Mouse (Mus musculus) heart, embryonic 13.5 days (tissue): Measurements from ENCODE around the gene Ccdc80. TPM values are rescaled to one million over a fixed set of nuclear protein-coding genes. Genes with fewer than 3 reads are reported as not detected.

Experiments used
- ATAC-seq: fragments of 200-750 bp; cut with Nextera tagmentation; 2 replicates; pipeline ENCODE4 v1.8.0; 2017; ENCODE audit warnings: moderate TSS enrichment; ENCODE audit not compliant: insufficient number of reproducible peaks, low FRiP score, low TSS enrichment; ENCODE audit errors: extremely low read depth
- H3K27ac ChIP-seq: fragments of 300-500 bp; sonication (generic); replicated peaks from 2 replicates; pipeline ENCODE4 v1.5.1; 2015; ENCODE audit warnings: moderate library complexity, mild to moderate bottlenecking, inconsistent platforms
- H3K27me3 ChIP-seq: fragments of 300-500 bp; sonication (generic); replicated peaks from 2 replicates; pipeline ENCODE4 v1.6.1; 2015; ENCODE audit warnings: mild to moderate bottlenecking, inconsistent platforms
- H3K36me3 ChIP-seq: fragments of 300-500 bp; sonication (generic); 2 replicates; pipeline ENCODE4 v1.6.1; 2015; ENCODE audit warnings: mild to moderate bottlenecking, inconsistent platforms
- H3K4me1 ChIP-seq: fragments of 300-500 bp; sonication (generic); 2 replicates; pipeline ENCODE4 v1.6.1; 2015; ENCODE audit warnings: inconsistent platforms
- H3K4me2 ChIP-seq: fragments of 300-500 bp; sonication (generic); 2 replicates; pipeline ENCODE4 v1.6.1; 2015; ENCODE audit warnings: inconsistent platforms, mild to moderate bottlenecking, moderate library complexity
- H3K4me3 ChIP-seq: fragments of 300-500 bp; sonication (generic); 2 replicates; pipeline ENCODE4 v1.5.1; 2015; ENCODE audit warnings: moderate library complexity, mild to moderate bottlenecking, inconsistent platforms
- H3K9ac ChIP-seq: fragments of 300-500 bp; sonication (generic); 2 replicates; pipeline ENCODE4 v1.6.1; 2015; ENCODE audit warnings: inconsistent platforms, mild to moderate bottlenecking, moderate library complexity
- H3K9me3 ChIP-seq: fragments of 300-500 bp; sonication (generic); 2 replicates; pipeline ENCODE4 v1.6.1; 2016; ENCODE audit warnings: inconsistent platforms
- WGBS: fragments of 180-500 bp; shearing (Covaris S2); methylation state at CpG from one replicate; pipeline ENCODE4 v1.1.7; 2015; ENCODE audit warnings: mixed read lengths; 5-methylcytosine and 5-hydroxymethylcytosine counted together
- polyA plus RNA-seq: library from polyadenylated mRNA; unstranded; fragments of >200 nt; fragmentation: Nextera tagmentation; extraction: Ambion mirVana; gene quantifications from 2 replicates; pipeline ENCODE4 v1.2.1, GENCODE M21; 2015

Ccdc80 gene
- polyA plus RNA-seq, 1 experiment from 2014 or later = 111 TPM

DNA sequence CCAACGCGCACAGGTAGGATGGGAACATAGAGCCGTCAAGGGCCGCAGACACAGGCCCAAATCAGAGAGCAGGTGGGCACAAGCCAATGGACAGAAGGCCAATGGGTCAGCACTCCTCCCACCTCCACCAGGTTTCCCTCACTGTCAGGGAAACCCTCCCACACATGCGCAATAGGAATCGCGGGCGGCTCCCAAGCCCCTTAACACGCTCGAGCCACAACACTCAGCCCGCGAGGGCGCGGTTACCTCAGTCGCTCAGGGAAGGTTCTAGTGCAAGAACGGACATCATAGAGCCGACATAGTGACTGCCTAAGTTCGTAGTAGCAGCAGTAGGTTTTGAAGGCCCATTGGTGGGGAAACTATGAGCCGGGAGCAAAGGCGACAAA, 64.9 kb downstream of the Ccdc80 start:
- WGBS = under 1% methylated on average over 20 of the region's 20 CpGs
- Histone ChIP-seq H3K4me1 (peaks cover 27% of the 10 kb centered on the region), H3K27me3 (no peaks in the 10 kb centered on the region), H3K9me3 (no peaks in the 10 kb centered on the region), H3K9ac (peak overlapping the region; percentile 89), H3K27ac (peak overlapping the region; percentile 94), H3K4me2 (peak overlapping the region; percentile 76), H3K36me3 (peaks cover 29% of the 10 kb centered on the region), H3K4me3 (peak overlapping the region; percentile 94)
- peak; percentile 62 for ATAC-seq

DNA sequence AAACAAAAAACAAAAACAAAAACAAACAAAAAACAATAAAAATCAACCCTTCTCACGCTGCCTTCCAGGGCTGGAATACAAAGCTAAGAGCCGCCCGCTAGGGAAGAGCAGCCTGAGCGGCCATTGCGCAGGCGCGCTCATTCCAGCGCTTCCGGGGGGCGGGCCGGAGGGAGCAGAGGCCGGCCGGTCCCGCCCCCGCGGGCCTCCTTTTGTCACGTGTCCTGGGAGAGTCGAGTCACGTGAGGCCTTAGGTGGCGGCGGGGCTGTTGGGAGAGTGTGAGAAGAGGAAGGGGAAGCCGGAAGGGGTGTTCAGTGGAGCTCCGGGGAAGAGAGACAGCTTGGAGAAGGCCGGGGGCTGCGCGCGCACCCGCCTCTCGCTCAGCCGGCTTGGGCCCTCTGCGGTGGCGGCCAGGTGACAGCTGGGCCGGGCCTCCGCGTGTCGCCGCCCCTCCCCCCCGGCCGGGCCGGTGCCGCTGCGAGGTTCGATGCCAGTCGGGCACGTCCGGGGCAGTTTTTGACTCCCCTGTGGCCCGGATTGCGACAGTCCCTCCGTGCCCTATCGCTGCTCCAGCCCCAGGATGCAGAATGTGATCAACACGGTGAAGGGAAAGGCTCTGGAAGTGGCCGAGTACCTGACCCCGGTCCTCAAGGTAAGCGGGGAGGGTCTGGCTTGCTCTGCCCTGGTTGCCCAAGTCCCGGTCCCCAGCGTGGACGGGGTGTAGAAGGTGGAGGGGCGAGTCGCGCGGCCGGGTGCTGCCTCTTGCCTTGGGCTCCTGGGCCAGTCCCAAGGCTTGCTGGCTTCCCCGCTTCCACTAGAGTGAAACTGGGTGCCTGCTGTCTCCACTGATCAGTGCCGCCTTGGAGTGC, 65.6 kb downstream of the Ccdc80 start, which contains the start of the genes Slc35a5 and Atg3:
Slc35a5 (minus strand) TSS at position 185 of the 867 bp plus-strand sequence.
Atg3 (plus strand) TSS at position 264 of the 867 bp plus-strand sequence.
- Histone ChIP-seq H3K4me3 (peak within 1 kb of the TSS; percentile 94), H3K4me1 (peaks cover 27% of the 10 kb centered on the region), H3K4me2 (peak within 1 kb of the TSS; percentile 76), H3K9me3 (no peaks in the 10 kb centered on the region), H3K9ac (peak within 1 kb of the TSS; percentile 92), H3K27ac (peak within 1 kb of the TSS; percentile 94), H3K36me3 (peaks cover 33% of the 10 kb centered on the region), H3K27me3 (no peaks in the 10 kb centered on the region)
- ATAC-seq = peak; percentile 96
- under 1% methylated on average over 64 of the region's 64 CpGs for WGBS

DNA sequence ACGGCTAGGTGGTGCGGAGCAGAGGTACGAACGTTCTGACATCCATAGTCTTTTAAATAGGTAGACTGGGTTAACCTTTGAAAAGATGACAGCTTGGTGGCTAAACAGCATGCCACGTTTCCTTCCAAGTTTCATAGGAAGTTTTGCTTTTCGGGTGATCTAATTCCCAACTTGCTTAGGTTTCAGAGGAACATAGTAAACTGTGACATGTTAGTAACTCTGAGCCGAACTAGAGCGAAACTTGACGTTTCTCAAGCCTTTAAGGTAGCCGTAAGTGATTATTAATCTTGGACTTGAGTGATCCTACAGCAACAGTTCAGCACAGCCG, 66.2 kb downstream of the Ccdc80 start:
- H3K27ac ChIP-seq = peak overlapping the region; percentile 94
- H3K4me1 ChIP-seq = peaks cover 27% of the 10 kb centered on the region
- no peak for ATAC-seq
- WGBS = 3% methylated on average over 11 of the region's 11 CpGs
- H3K4me3 ChIP-seq = peak overlapping the region; percentile 94
- no peaks in the 10 kb centered on the region for H3K9me3 ChIP-seq
- H3K9ac ChIP-seq = peak overlapping the region; percentile 92
- H3K27me3 ChIP-seq = no peaks in the 10 kb centered on the region
- peaks cover 31% of the 10 kb centered on the region for H3K36me3 ChIP-seq
- H3K4me2 ChIP-seq = peak overlapping the region; percentile 76

Other genes with a start within 250 kb of the Ccdc80 start
- gene Cd200r2, start 226.3 kb upstream of the Ccdc80 start, polyA plus RNA-seq = 0.10 and 0.35 TPM in 2 replicates
- 0.15 and 0.27 TPM in 2 replicates for gene Cd200r3, start 149.7 kb upstream of the Ccdc80 start, polyA plus RNA-seq
- 13.7 and 14.2 TPM in 2 replicates for gene Slc35a5, start 65.3 kb downstream of the Ccdc80 start, polyA plus RNA-seq
- gene Atg3, start 65.4 kb downstream of the Ccdc80 start, polyA plus RNA-seq = 28.3 and 32.9 TPM in 2 replicates
- gene Btla, start 130.9 kb downstream of the Ccdc80 start, polyA plus RNA-seq = 0.08 TPM in 1 of 2 replicates, not detected in the other